Mouse (Mus musculus) small intestine, adult 2 months (tissue): ENCODE measurements around the gene Upk1a. TPM values are rescaled to one million over a fixed set of nuclear protein-coding genes. Genes with fewer than 3 reads are reported as not detected.

Source experiments
- H3K27ac ChIP-seq: fragments of 200-500 bp; 2 replicates; pipeline ENCODE4 v1.5.1; 2012; ENCODE audit warnings: low read depth, low read length, control low read depth, inconsistent platforms; ENCODE audit not compliant: insufficient read depth
- H3K27me3 ChIP-seq: fragments of 200-500 bp; 2 replicates; pipeline ENCODE4 v1.6.1; 2012; ENCODE audit warnings: mild to moderate bottlenecking, moderate library complexity, low read length, inconsistent platforms; ENCODE audit not compliant: control insufficient read depth, insufficient read depth
- H3K36me3 ChIP-seq: fragments of 200-500 bp; 2 replicates; pipeline ENCODE4 v1.6.1; 2012; ENCODE audit warnings: mild to moderate bottlenecking, low read length, control low read depth, inconsistent platforms; ENCODE audit not compliant: control insufficient read depth, insufficient read depth
- H3K4me1 ChIP-seq: fragments of 200-500 bp; 2 replicates; pipeline ENCODE4 v1.6.1; 2012; ENCODE audit warnings: low read length, inconsistent platforms, mixed read lengths; ENCODE audit not compliant: control insufficient read depth, insufficient read depth, insufficient read length
- H3K4me3 ChIP-seq: fragments of 200-500 bp; 2 replicates; pipeline ENCODE4 v1.5.1; 2012; ENCODE audit warnings: low read depth, mild to moderate bottlenecking, control low read depth, inconsistent platforms, low read length, moderate library complexity
- CTCF ChIP-seq: fragments of 200-500 bp; IDR thresholded peaks from 2 replicates; pipeline ENCODE4 v1.5.1; 2012; ENCODE audit warnings: low read depth, mild to moderate bottlenecking, control low read depth, inconsistent platforms, low read length, moderate library complexity, mixed read lengths; ENCODE audit not compliant: insufficient replicate concordance, insufficient read length; ENCODE audit errors: extremely low read depth
- POLR2A ChIP-seq: fragments of 200-500 bp; IDR thresholded peaks from 2 replicates; pipeline ENCODE4 v1.6.1; 2012; ENCODE audit warnings: low read depth, mild to moderate bottlenecking, control low read depth, inconsistent platforms, low read length, moderate library complexity
- WGBS: fragments of 180-500 bp; shearing (Covaris S2); methylation state at CpG from one replicate; pipeline ENCODE4 v1.1.7; 2018; 5-methylcytosine and 5-hydroxymethylcytosine counted together
- polyA plus RNA-seq: library from polyadenylated mRNA; depleted of rRNA; stranded (reverse); fragments of >200 nt; gene quantifications from 2 replicates; pipeline ENCODE4 v1.2.3, GENCODE M21; 2012; rRNA removed

Gene Upk1a
- polyA plus RNA-seq, 1 experiment: 8.2 TPM

DNA sequence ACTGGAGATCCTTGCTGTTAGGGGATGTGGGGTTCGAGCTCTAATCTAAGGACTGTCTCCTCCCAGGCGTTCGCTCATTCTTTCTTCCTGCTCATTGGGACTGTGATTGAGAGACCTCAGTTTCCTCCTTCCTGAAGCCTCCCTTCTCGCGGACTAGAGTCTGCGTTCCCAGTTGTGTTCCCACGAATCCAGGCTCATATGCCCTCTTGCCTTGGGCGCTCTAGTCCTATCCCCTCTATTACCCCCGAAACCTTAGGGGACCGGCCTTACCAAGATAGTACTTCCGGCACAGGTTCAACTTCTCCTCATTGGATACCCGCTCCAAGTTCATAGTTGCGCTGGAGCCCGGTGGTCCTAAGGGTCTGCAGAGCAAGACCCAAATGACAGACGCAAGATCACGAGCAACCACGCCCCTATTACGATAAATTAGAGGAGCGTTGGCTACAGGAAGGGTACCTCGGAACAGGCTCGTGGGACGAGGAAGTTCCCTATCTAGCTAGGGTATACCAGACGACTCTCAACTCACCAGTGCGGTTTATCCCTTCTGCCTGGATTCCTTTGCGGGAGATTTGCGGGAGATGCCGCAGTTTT is 50.0 kb downstream of the Upk1a start:
- H3K27ac ChIP-seq: peak overlapping the region; percentile 80
- peak overlapping the region; percentile 88 for H3K4me3 ChIP-seq
- H3K36me3 ChIP-seq: peaks cover 8% of the 10 kb centered on the region
- under 1% methylated on average over 27 of the region's 27 CpGs for WGBS
- no peaks in the 10 kb centered on the region for H3K27me3 ChIP-seq
- TF ChIP-seq CTCF: no peak
- 0 out of 2 replicates have a peak, but pooled peaks have one; percentile 24 for TF ChIP-seq POLR2A
- H3K4me1 ChIP-seq: peaks cover 9% of the 10 kb centered on the region; the same call in 1 of the 2 replicates

- peaks cover 22% of the 10 kb centered on the region for H3K36me3 ChIP-seq
- H3K27ac ChIP-seq: no peak overlapping the region
- no peak overlapping the region for H3K4me3 ChIP-seq
- no peaks in the 10 kb centered on the region for H3K27me3 ChIP-seq
- 43% methylated on average over 2 of the region's 2 CpGs for WGBS
- TF ChIP-seq POLR2A (no peak), CTCF (no peak)
- peaks cover 9% of the 10 kb centered on the region; the same call in 1 of the 2 replicates for H3K4me1 ChIP-seq
These were observed 52.4 kb downstream of the Upk1a start for GRCm38 (mm10) chr7:30560296-30560695.

GRCm38 (mm10) chr7:30559443-30559954 is 53.1 kb downstream of the Upk1a start, which contains the start of gene Lin37:
Gene Lin37, minus strand, starts transcription at chr7:30559838.
- Histone ChIP-seq H3K4me3 (peak within 1 kb of the TSS; percentile 69), H3K27me3 (no peaks in the 10 kb centered on the region), H3K4me1 (peaks cover 9% of the 10 kb centered on the region; the same call in 1 of the 2 replicates), H3K36me3 (peaks cover 23% of the 10 kb centered on the region), H3K27ac (peak within 1 kb of the TSS; percentile 73)
- WGBS: under 1% methylated on average over 20 of the region's 20 CpGs
- TF ChIP-seq POLR2A: peak; percentile 66; the same call in 1 of the 2 replicates
- no peak for TF ChIP-seq CTCF

DNA sequence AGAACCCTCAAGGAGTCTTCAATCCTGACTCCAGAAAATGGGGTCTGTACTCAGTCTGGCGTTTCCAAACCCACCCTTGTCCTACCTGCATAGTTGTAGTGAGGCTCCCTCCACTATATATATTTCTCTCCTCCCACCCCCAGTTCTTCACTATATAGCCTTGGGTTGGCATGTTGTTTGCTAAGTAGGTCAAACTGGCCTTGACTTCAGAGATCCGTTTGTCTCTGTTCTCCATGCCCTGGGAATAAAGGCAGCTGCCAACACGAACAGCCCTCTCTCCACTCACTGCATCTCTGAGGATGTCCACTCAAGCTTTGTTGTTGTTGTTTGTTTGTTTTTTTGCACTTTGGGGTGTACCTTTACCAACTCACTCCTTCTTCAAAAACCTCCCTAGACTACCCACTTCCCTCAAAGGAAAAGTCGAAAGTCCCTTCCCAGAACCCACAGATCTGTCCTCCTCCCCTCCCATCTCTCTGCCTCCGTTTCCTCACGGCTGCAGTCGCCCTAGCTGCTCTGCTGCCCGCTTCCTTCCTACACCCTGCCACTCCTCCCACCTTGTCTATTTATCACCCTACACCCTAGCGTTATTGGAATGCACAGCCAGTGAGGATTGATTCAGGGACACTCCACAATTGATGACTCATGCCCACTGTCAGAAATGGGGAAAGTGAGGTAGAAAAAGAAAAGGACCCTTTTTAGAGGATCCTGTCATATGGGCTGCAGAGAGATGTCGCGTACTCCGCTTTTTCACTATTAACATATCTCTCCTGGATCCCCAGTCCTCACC is 53.8 kb downstream of the Upk1a start:
- peaks cover 23% of the 10 kb centered on the region for H3K36me3 ChIP-seq
- H3K27ac ChIP-seq: peak overlapping the region; percentile 73
- 5% methylated on average over 12 of the region's 12 CpGs for WGBS
- H3K4me1 ChIP-seq: peaks cover 7% of the 10 kb centered on the region; the same call in 1 of the 2 replicates
- peak overlapping the region; percentile 69 for H3K4me3 ChIP-seq
- H3K27me3 ChIP-seq: no peaks in the 10 kb centered on the region
- TF ChIP-seq POLR2A: no peak
- no peak for TF ChIP-seq CTCF

DNA sequence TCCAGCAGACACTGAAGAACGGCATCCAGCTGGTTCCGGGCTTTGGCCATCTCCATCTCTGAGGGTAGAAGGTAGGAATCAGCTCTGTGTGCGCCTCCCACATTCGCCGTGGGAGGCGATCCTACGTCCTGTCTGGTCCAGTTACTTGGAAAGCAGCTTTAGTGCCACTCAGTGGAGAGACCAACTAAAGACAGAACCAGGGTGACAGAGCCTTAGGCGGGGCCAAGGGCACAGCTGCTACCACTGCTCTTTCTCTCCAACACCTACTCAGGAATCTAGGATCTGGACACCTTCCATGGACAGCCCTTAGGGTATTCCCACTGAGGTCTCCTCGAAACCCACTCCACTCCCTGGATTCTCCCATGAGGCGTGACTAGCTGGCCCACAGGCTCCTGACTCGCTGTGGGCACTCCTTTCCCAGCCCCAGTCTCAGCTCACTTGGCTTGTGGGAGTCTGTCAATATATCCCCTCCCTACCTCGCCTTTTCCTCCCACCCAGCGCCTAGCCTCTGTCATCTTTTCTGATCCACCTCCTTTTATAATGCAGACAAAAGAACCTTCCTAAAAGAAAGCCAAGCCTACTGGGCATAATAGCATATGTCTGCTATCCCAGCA is 54.6 kb downstream of the Upk1a start:
- TF ChIP-seq CTCF (no peak), POLR2A (no peak)
- 82% methylated on average over 13 of the region's 13 CpGs for WGBS
- Histone ChIP-seq H3K27ac (no peak overlapping the region), H3K36me3 (peaks cover 23% of the 10 kb centered on the region), H3K4me1 (peaks cover 9% of the 10 kb centered on the region), H3K4me3 (no peak overlapping the region), H3K27me3 (no peaks in the 10 kb centered on the region)

DNA sequence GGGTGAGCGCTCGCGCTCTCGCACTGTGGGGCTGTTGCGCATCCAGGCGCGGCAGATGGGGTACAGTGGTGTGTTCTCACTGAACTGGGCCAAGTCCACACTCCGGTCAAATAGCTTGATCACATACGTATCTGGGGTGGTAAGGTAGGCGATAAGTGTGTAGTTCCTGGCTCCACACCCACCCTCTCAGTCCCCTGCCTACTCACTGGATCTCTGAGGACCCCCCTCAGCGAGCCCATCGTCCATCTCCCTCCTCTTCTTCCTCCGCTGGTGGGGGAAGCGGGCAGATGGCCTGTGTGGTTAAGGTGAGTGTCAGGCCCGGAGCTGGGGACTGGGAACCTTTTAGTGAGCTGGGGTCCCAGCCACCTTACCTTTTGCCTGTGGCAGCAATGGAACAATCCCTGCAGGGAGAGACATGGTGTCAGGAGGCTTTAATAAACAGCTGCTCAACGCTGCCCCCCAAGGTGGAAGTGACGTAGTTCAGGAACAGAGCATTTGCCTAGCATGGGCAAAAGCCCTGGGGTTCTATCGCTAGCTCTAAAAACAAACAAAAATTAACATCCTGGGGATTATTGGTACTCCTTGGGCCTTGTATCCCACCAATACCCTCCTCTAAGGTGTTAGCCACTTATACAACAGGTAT is 55.6 kb downstream of the Upk1a start:
- no peak overlapping the region for H3K27ac ChIP-seq
- H3K4me1 ChIP-seq: peaks cover 9% of the 10 kb centered on the region
- H3K4me3 ChIP-seq: no peak overlapping the region
- H3K36me3 ChIP-seq: peaks cover 23% of the 10 kb centered on the region
- H3K27me3 ChIP-seq: no peaks in the 10 kb centered on the region
- TF ChIP-seq POLR2A (no peak), CTCF (no peak)
- 93% methylated on average over 18 of the region's 18 CpGs for WGBS

DNA sequence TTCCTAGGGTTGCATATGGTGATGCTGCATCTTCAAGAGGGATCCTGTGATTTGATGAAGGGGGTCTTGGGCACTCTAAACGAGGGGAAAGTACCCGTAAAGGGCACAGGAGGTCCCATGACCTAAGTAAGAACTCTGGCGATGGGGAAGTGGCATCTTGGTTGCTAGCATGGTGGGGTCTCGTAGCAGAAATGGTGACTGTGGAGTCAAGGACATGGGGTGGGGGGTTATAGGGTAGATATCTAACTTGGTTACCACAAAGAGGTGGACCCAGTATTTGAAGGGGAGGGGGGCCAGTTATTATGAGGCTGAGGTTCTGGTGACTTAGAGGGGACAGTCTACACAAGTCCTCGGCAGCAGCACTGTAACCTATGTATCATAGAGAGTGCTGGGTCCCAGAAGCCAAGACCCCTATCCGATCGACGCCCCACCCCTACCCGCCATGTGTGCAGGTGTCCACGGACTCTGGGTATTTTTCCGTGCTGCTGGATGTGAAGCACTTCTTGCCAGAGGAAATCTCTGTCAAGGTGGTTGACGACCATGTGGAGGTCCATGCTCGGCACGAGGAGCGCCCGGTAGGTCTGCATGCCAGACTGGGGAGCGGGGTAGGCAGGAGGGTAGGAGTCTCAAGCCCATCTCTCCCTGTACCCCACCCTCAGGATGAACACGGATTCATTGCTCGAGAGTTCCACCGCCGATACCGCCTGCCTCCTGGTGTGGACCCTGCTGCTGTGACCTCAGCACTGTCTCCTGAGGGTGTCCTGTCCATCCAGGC is 58.6 kb downstream of the Upk1a start:
- 81% methylated on average over 22 of the region's 22 CpGs for WGBS
- Histone ChIP-seq H3K27ac (no peak overlapping the region), H3K4me1 (peaks cover 9% of the 10 kb centered on the region), H3K36me3 (peaks cover 23% of the 10 kb centered on the region), H3K4me3 (no peak overlapping the region), H3K27me3 (no peaks in the 10 kb centered on the region)
- TF ChIP-seq CTCF (no peak), POLR2A (no peak)

Other genes starting within 250 kb of the Upk1a start
- gene Tyrobp, start 199.1 kb downstream of the Upk1a start, polyA plus RNA-seq: 101 and 135 TPM in 2 replicates
- gene Hcst, start 193.0 kb downstream of the Upk1a start, polyA plus RNA-seq: 33.7 and 56.1 TPM in 2 replicates
- 5.0 and 9.2 TPM in 2 replicates for gene Nfkbid, start 191.1 kb downstream of the Upk1a start, polyA plus RNA-seq
- 32.1 and 193 TPM in 2 replicates for gene Aplp1, start 167.3 kb downstream of the Upk1a start, polyA plus RNA-seq
- gene Kirrel2, start 155.2 kb downstream of the Upk1a start, polyA plus RNA-seq: 0.18 and 0.27 TPM in 2 replicates
- 0.14 and 7.6 TPM in 2 replicates for gene Nphs1, start 154.5 kb downstream of the Upk1a start, polyA plus RNA-seq
- gene Prodh2, start 119.2 kb downstream of the Upk1a start, polyA plus RNA-seq: 0.67 and 19.4 TPM in 2 replicates
- gene Arhgap33, start 77.8 kb downstream of the Upk1a start, polyA plus RNA-seq: 8.7 and 12.0 TPM in 2 replicates
- gene Hspb6, start 60.7 kb downstream of the Upk1a start, polyA plus RNA-seq: 47.7 and 52.8 TPM in 2 replicates
- 3.9 and 5.4 TPM in 2 replicates for gene Proser3, start 60.5 kb downstream of the Upk1a start, polyA plus RNA-seq
- 23.7 and 37.9 TPM in 2 replicates for gene Lin37, start 53.0 kb downstream of the Upk1a start, polyA plus RNA-seq
- gene U2af1l4, start 49.5 kb downstream of the Upk1a start, polyA plus RNA-seq: 26.6 and 46.5 TPM in 2 replicates
- gene Gm49396, start 49.5 kb downstream of the Upk1a start, polyA plus RNA-seq: 1.2 and 1.6 TPM in 2 replicates
- 69.3 and 131 TPM in 2 replicates for gene Psenen, start 49.2 kb downstream of the Upk1a start, polyA plus RNA-seq
- 7.3 and 11.4 TPM in 2 replicates for gene Igflr1, start 47.4 kb downstream of the Upk1a start, polyA plus RNA-seq
- 21.4 and 38.1 TPM in 2 replicates for gene Kmt2b, start 24.1 kb downstream of the Upk1a start, polyA plus RNA-seq
- 0.52 and 1.6 TPM in 2 replicates for gene Zbtb32, start 13.9 kb downstream of the Upk1a start, polyA plus RNA-seq
- gene Cox6b1, start 13.3 kb upstream of the Upk1a start, polyA plus RNA-seq: 459 and 585 TPM in 2 replicates
- gene Etv2, start 23.0 kb upstream of the Upk1a start, polyA plus RNA-seq: 0.11 TPM in 1 of 2 replicates, not detected in the other
- 51.5 and 94.9 TPM in 2 replicates for gene Rbm42, start 37.5 kb upstream of the Upk1a start, polyA plus RNA-seq
- 6.0 and 6.4 TPM in 2 replicates for gene Haus5, start 52.1 kb upstream of the Upk1a start, polyA plus RNA-seq
- gene Pmis2, start 58.8 kb upstream of the Upk1a start, polyA plus RNA-seq: not detected in 2 replicates
- gene 2200002J24Rik, start 86.1 kb upstream of the Upk1a start, polyA plus RNA-seq: 1.1 and 6.1 TPM in 2 replicates
- 0.37 and 1.2 TPM in 2 replicates for gene Atp4a, start 99.4 kb upstream of the Upk1a start, polyA plus RNA-seq
- 181 and 200 TPM in 2 replicates for gene Tmem147, start 116.7 kb upstream of the Upk1a start, polyA plus RNA-seq
- gene Gapdhs, start 130.8 kb upstream of the Upk1a start, polyA plus RNA-seq: not detected in 2 replicates
- gene Sbsn, start 138.6 kb upstream of the Upk1a start, polyA plus RNA-seq: 0.23 and 0.27 TPM in 2 replicates
- gene Dmkn, start 150.9 kb upstream of the Upk1a start, polyA plus RNA-seq: 1.2 and 2.7 TPM in 2 replicates
- not detected in 2 replicates for gene Krtdap, start 175.0 kb upstream of the Upk1a start, polyA plus RNA-seq
- 9.1 and 9.5 TPM in 2 replicates for gene Ffar2, start 210.9 kb upstream of the Upk1a start, polyA plus RNA-seq
- 0.90 and 3.5 TPM in 2 replicates for gene Ffar3, start 243.3 kb upstream of the Upk1a start, polyA plus RNA-seq
- 0.66 and 2.2 TPM in 2 replicates for gene Ffar1, start 248.7 kb upstream of the Upk1a start, polyA plus RNA-seq